Mouse (Mus musculus): ENCODE results near the gene Rad51b.

DNA sequence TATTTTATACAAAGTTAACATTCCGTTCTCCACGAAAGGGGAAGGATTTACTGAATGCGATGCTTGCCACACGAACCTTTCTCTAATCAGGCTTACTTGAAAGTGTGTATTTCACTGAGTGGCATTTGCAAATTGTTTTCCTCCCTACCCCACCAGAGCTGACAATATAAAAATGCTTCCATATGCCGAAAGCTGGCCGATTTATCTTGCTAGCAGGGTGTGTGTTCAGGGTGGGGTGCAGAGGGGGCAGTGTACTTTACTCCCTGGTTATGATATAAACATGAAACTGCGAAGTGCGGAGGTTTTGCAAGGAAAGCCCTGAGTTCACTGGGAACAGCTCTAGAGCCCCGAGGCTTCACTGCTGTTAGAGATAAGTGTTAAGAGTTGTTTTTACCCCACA lies 87.7 kb downstream of the Rad51b start:
- TF ChIP-seq CTCF (IDR thresholded peaks at IDR 0.05; ENCODE audit: low read depth, low read length): no peak
- TF ChIP-seq EP300 (IDR thresholded peaks at IDR 0.05; ENCODE audit: insufficient read depth, low read depth, low read length): no peak
